Mouse (Mus musculus) small intestine, adult 2 months (tissue): ENCODE data around the gene 2510009E07Rik. TPM values are rescaled to one million over a fixed set of nuclear protein-coding genes. Genes with fewer than 3 reads are reported as not detected.
A peak's percentile ranks its signal among the peaks of the same experiment; 100 is the strongest.

Experiments
- H3K27ac ChIP-seq: fragments of 200-500 bp; 2 replicates; pipeline ENCODE4 v1.5.1; 2012; ENCODE audit warnings: low read depth, low read length, control low read depth, inconsistent platforms; ENCODE audit not compliant: insufficient read depth
- H3K27me3 ChIP-seq: fragments of 200-500 bp; 2 replicates; pipeline ENCODE4 v1.6.1; 2012; ENCODE audit warnings: mild to moderate bottlenecking, moderate library complexity, low read length, inconsistent platforms; ENCODE audit not compliant: control insufficient read depth, insufficient read depth
- H3K36me3 ChIP-seq: fragments of 200-500 bp; 2 replicates; pipeline ENCODE4 v1.6.1; 2012; ENCODE audit warnings: mild to moderate bottlenecking, low read length, control low read depth, inconsistent platforms; ENCODE audit not compliant: control insufficient read depth, insufficient read depth
- H3K4me1 ChIP-seq: fragments of 200-500 bp; 2 replicates; pipeline ENCODE4 v1.6.1; 2012; ENCODE audit warnings: low read length, inconsistent platforms, mixed read lengths; ENCODE audit not compliant: control insufficient read depth, insufficient read depth, insufficient read length
- H3K4me3 ChIP-seq: fragments of 200-500 bp; 2 replicates; pipeline ENCODE4 v1.5.1; 2012; ENCODE audit warnings: low read depth, mild to moderate bottlenecking, control low read depth, inconsistent platforms, low read length, moderate library complexity
- CTCF ChIP-seq: fragments of 200-500 bp; IDR thresholded peaks from 2 replicates; pipeline ENCODE4 v1.5.1; 2012; ENCODE audit warnings: low read depth, mild to moderate bottlenecking, control low read depth, inconsistent platforms, low read length, moderate library complexity, mixed read lengths; ENCODE audit not compliant: insufficient replicate concordance, insufficient read length; ENCODE audit errors: extremely low read depth
- POLR2A ChIP-seq: fragments of 200-500 bp; IDR thresholded peaks from 2 replicates; pipeline ENCODE4 v1.6.1; 2012; ENCODE audit warnings: low read depth, mild to moderate bottlenecking, control low read depth, inconsistent platforms, low read length, moderate library complexity
- WGBS: fragments of 180-500 bp; shearing (Covaris S2); methylation state at CpG from one replicate; pipeline ENCODE4 v1.1.7; 2018; 5-methylcytosine and 5-hydroxymethylcytosine counted together
- polyA plus RNA-seq: library from polyadenylated mRNA; depleted of rRNA; stranded (reverse); fragments of >200 nt; gene quantifications from 2 replicates; pipeline ENCODE4 v1.2.3, GENCODE M21; 2012

2510009E07Rik gene
- polyA plus RNA-seq, 1 experiment: 5.3 TPM

GRCm38 (mm10) chr16:21620630-21621029, 73.8 kb downstream of the 2510009E07Rik start:
- WGBS: 59% methylated on average over 2 of the region's 2 CpGs
- TF ChIP-seq CTCF (no peak), POLR2A (no peak)
- no peaks in the 10 kb centered on the region for H3K4me1 ChIP-seq

GRCm38 (mm10) chr16:21615802-21616201, 78.7 kb downstream of the 2510009E07Rik start:
- H3K4me1 ChIP-seq: no peaks in the 10 kb centered on the region
- no peak overlapping the region for H3K27ac ChIP-seq
- H3K27me3 ChIP-seq: no peaks in the 10 kb centered on the region
- WGBS: 64% methylated on average over 7 of the region's 7 CpGs
- no peaks in the 10 kb centered on the region for H3K36me3 ChIP-seq
- no peak for TF ChIP-seq POLR2A
- TF ChIP-seq CTCF: peak; percentile 65; the same call in 1 of the 2 replicates
- no peak overlapping the region for H3K4me3 ChIP-seq

More at GRCm38 (mm10) chr16:21620630-21621029, 73.8 kb downstream of the 2510009E07Rik start:
- Histone ChIP-seq H3K4me3 (no peak overlapping the region), H3K36me3 (no peaks in the 10 kb centered on the region), H3K27me3 (no peaks in the 10 kb centered on the region), H3K27ac (no peak overlapping the region)

GRCm38 (mm10) chr16:21610473-21610872, 84.0 kb downstream of the 2510009E07Rik start:
- H3K27me3 ChIP-seq: no peaks in the 10 kb centered on the region
- no peak for TF ChIP-seq POLR2A
- TF ChIP-seq CTCF: no peak
- no peak overlapping the region for H3K4me3 ChIP-seq
- H3K4me1 ChIP-seq: no peaks in the 10 kb centered on the region
- WGBS: 91% methylated on average over 4 of the region's 4 CpGs
- H3K36me3 ChIP-seq: no peaks in the 10 kb centered on the region
- no peak overlapping the region for H3K27ac ChIP-seq

GRCm38 (mm10) chr16:21608176-21608865, 86.1 kb downstream of the 2510009E07Rik start:
- WGBS: 85% methylated on average over 10 of the region's 10 CpGs
- no peak for TF ChIP-seq CTCF
- TF ChIP-seq POLR2A: no peak
- Histone ChIP-seq H3K27ac (no peak overlapping the region), H3K36me3 (no peaks in the 10 kb centered on the region), H3K4me3 (no peak overlapping the region), H3K4me1 (no peaks in the 10 kb centered on the region), H3K27me3 (no peaks in the 10 kb centered on the region)

GRCm38 (mm10) chr16:21607651-21608040, 86.8 kb downstream of the 2510009E07Rik start:
- no peak for TF ChIP-seq POLR2A
- TF ChIP-seq CTCF: no peak
- H3K4me1 ChIP-seq: no peaks in the 10 kb centered on the region
- H3K36me3 ChIP-seq: no peaks in the 10 kb centered on the region
- WGBS: 74% methylated on average over 5 of the region's 5 CpGs
- no peaks in the 10 kb centered on the region for H3K27me3 ChIP-seq
- H3K27ac ChIP-seq: no peak overlapping the region
- H3K4me3 ChIP-seq: no peak overlapping the region

GRCm38 (mm10) chr16:21607021-21607650, 87.3 kb downstream of the 2510009E07Rik start:
- no peak overlapping the region for H3K27ac ChIP-seq
- WGBS: 52% methylated on average over 8 of the region's 8 CpGs
- TF ChIP-seq POLR2A: no peak
- no peak for TF ChIP-seq CTCF
- no peaks in the 10 kb centered on the region for H3K27me3 ChIP-seq
- H3K4me1 ChIP-seq: no peaks in the 10 kb centered on the region
- no peaks in the 10 kb centered on the region for H3K36me3 ChIP-seq
- no peak overlapping the region for H3K4me3 ChIP-seq

GRCm38 (mm10) chr16:21606249-21607020, 88.0 kb downstream of the 2510009E07Rik start:
- H3K27ac ChIP-seq: no peak overlapping the region
- no peaks in the 10 kb centered on the region for H3K27me3 ChIP-seq
- WGBS: 83% methylated on average over 6 of the region's 6 CpGs
- no peak for TF ChIP-seq CTCF
- no peak for TF ChIP-seq POLR2A
- H3K4me3 ChIP-seq: no peak overlapping the region
- no peaks in the 10 kb centered on the region for H3K4me1 ChIP-seq
- H3K36me3 ChIP-seq: no peaks in the 10 kb centered on the region
